Mouse (Mus musculus) common myeloid progenitor, adult 5-6 weeks (primary cell): ENCODE data around the gene Syde2. TPM values are rescaled to one million over a fixed set of nuclear protein-coding genes. Genes with fewer than 3 reads are reported as not detected.

Source experiments
- ATAC-seq: replicated peaks from 2 replicates; pipeline ENCODE4 v1.8.0; 2016; ENCODE audit warnings: low read depth, mild to moderate bottlenecking, moderate TSS enrichment, inconsistent platforms; ENCODE audit not compliant: poor library complexity, severe bottlenecking
- total RNA-seq: library from RNA; stranded (forward); fragments of 200-1000, 187-1606 nt; gene quantifications from 2 replicates; pipeline ENCODE4 v1.2.3, GENCODE M21; 2017

Gene Syde2
- total RNA-seq, 1 experiment from 2014 or later = 14.1 TPM

- ATAC-seq = no peak
Observed at GRCm38 (mm10) chr3:146046076-146046475, 58.4 kb downstream of the Syde2 start.

- peak; percentile 90 for ATAC-seq
Observed at GRCm38 (mm10) chr3:146047704-146048207, 60.1 kb downstream of the Syde2 start.

- no peak for ATAC-seq
Observed at GRCm38 (mm10) chr3:146049951-146050350, 62.3 kb downstream of the Syde2 start.

DNA sequence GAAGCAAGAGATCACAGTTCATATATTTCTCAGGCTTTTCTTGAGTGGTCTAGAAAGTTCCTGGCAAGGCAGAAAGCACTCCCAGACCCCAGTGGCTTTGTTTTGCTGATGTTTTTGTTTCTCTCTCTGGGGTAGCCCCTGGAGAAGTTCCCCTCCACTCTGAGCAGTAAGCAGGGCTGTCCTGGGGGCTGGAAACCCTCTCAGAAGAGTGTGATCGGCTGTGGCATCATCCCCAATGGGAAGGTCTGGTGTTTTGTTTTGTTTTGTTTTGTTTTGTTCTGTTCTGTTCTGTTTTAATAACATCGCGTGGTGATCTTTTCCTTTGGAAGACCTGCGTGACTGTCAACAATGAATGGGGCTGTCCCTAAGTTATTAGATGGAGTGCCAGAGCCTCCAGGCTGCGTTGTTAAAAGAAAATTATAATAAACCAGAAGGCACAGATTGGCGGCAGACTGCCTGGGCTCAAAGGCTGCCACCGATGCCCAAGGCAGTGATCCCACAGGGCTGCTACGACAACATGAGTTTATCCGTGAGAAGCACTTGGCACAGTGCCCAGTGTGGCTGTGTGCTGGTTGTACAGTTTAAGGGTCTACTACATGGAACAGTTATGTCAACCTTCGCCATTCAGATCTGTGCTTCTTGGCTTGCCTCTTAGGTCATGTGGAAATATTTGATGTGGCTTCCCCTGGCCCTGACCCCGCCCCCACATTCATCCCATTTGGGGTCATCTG is 63.8 kb downstream of the Syde2 start:
- ATAC-seq = no peak

GRCm38 (mm10) chr3:146053082-146053814 is 65.6 kb downstream of the Syde2 start:
- ATAC-seq = peak; percentile 53; the same call in 1 of the 2 replicates

DNA sequence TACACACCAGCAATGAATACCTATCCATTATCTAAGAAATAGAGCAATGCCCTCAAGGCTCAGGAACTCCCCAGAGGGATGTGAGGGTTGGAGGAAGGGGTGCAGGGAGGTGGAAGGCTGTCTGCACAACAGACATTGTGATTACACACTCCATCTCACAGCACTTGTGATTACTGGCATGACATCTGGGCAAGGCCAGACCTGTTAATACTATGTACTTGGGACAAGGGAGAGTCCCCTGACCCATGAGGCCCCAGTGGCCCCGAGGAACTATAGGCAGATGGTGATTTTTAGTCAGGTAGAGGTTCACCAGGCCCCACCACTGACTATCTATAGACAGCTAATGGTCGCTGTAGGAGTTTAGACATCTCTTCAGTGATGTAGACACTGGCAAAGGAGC is 66.2 kb downstream of the Syde2 start:
- ATAC-seq = no peak

- no peak for ATAC-seq
Observed at GRCm38 (mm10) chr3:146057131-146057530, 69.5 kb downstream of the Syde2 start.

DNA sequence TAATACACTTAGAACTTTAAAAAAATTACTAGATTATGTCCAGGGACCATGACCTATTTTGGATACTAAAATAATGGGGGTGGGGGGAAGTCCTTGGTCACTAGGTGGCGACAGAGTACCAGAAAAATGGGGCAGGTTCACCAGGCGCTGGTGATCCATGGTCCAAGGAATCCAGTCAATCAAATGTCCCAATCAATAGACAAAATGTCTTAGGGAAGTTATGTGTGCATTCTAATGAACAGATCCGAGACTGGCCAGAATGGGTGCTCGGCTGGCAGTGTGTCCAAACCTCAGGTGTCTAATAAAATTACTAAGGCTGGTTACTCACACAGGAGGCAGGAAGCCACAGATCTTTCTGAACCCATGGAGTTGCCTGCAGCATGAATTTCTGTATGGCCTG is 70.6 kb downstream of the Syde2 start:
- ATAC-seq = peak; percentile 88

GRCm38 (mm10) chr3:146059356-146059926 is 71.8 kb downstream of the Syde2 start:
- ATAC-seq = peak; percentile 59; the same call in 1 of the 2 replicates

- no peak for ATAC-seq
Observed at GRCm38 (mm10) chr3:146063146-146063545, 75.5 kb downstream of the Syde2 start.

- no peak for ATAC-seq
Observed at GRCm38 (mm10) chr3:146069276-146069675, 81.6 kb downstream of the Syde2 start.

Other genes starting within 250 kb of the Syde2 start
- gene Ddah1, start 229.2 kb upstream of the Syde2 start, total RNA-seq = not detected in 2 replicates
- gene Bcl10, start 65.1 kb upstream of the Syde2 start, total RNA-seq = 50.3 and 52.5 TPM in 2 replicates
- 17.0 and 36.4 TPM in 2 replicates for gene 2410004B18Rik, start 49.9 kb upstream of the Syde2 start, total RNA-seq
- not detected in 2 replicates for gene Wdr63, start 120.3 kb downstream of the Syde2 start, total RNA-seq
- gene Mcoln3, start 129.6 kb downstream of the Syde2 start, total RNA-seq = 0.18 and 3.4 TPM in 2 replicates
- gene Mcoln2, start 162.0 kb downstream of the Syde2 start, total RNA-seq = 8.2 and 11.1 TPM in 2 replicates
- not detected in 2 replicates for gene Lpar3, start 233.1 kb downstream of the Syde2 start, total RNA-seq